Mouse (Mus musculus): ENCODE results near the gene Tmem9.

- no peak for TF ChIP-seq EP300 (IDR thresholded peaks at IDR 0.05; ENCODE audit: low read depth)
- TF ChIP-seq CTCF (IDR thresholded peaks at IDR 0.05; ENCODE audit: low read depth) = no peak
These were observed 43.0 kb downstream of the Tmem9 start for GRCm38 (mm10) chr1:136051013-136051315.
